Mouse (Mus musculus) adrenal gland, postnatal 4 days (tissue): ENCODE data around the gene Gdf11. TPM values are rescaled to one million over a fixed set of nuclear protein-coding genes. Genes with fewer than 3 reads are reported as not detected.

Experiments used
- total RNA-seq, 2 experiments: library from RNA; stranded (reverse); gene quantifications; 2 replicates each; pipeline ENCODE4 v1.2.3; 2021

The Gdf11 gene
- total RNA-seq, 2 experiments from 2014 or later = 5.1 to 8.9 TPM

Other genes starting within 250 kb of the Gdf11 start
- gene Ikzf4, start 245.7 kb downstream of the Gdf11 start, total RNA-seq = 1 to 10 TPM; 3.8 to 4.1 TPM
- gene Suox, start 217.6 kb downstream of the Gdf11 start, total RNA-seq = 10 to 100 TPM; 18.7 to 22.7 TPM
- 100 to 1,000 TPM; 113 to 115 TPM for gene Rab5b, start 195.5 kb downstream of the Gdf11 start, total RNA-seq
- gene Pmel, start 187.5 kb downstream of the Gdf11 start, total RNA-seq = 1 to 10 TPM; 2.0 to 2.6 TPM
- gene Cdk2, start 186.7 kb downstream of the Gdf11 start, total RNA-seq = 10 to 100 TPM; 46.8 to 50.3 TPM
- gene Dgka, start 146.9 kb downstream of the Gdf11 start, total RNA-seq = 10 to 100 TPM; 10.9 to 11.8 TPM
- gene Pym1, start 143.8 kb downstream of the Gdf11 start, total RNA-seq = 10 to 100 TPM; 39.7 to 40.1 TPM
- gene Mmp19, start 100.8 kb downstream of the Gdf11 start, total RNA-seq = 10 to 100 TPM; 23.8 to 29.2 TPM
- 10 to 100 TPM; 76.6 to 80.8 TPM for gene Dnajc14, start 87.7 kb downstream of the Gdf11 start, total RNA-seq
- 10 to 100 TPM; 18.0 to 19.5 TPM for gene Tmem198b, start 87.3 kb downstream of the Gdf11 start, total RNA-seq
- gene Sarnp, start 74.4 kb downstream of the Gdf11 start, total RNA-seq = 10 to 100 TPM; 52.2 to 64.4 TPM
- gene Ormdl2, start 70.1 kb downstream of the Gdf11 start, total RNA-seq = 10 to 100 TPM; 31.6 to 32.4 TPM
- 100 to 1,000 TPM; 304 to 317 TPM for gene Cd63, start 9.3 kb upstream of the Gdf11 start, total RNA-seq
- gene Rdh5, start 31.2 kb upstream of the Gdf11 start, total RNA-seq = 10 to 100 TPM; 13.5 to 24.2 TPM
- 100 to 1,000 TPM; 158 to 168 TPM for gene Bloc1s1, start 32.3 kb upstream of the Gdf11 start, total RNA-seq
- 10 to 100 TPM; 13.9 to 17.2 TPM for gene Itga7, start 42.1 kb upstream of the Gdf11 start, total RNA-seq
- gene Mettl7b, start 69.3 kb upstream of the Gdf11 start, total RNA-seq = 10 to 100 TPM in 1 of 2 experiments, 1 to 10 TPM in 1; 5.4 to 10.0 TPM
- gene Olfr9, start 97.7 kb upstream of the Gdf11 start, total RNA-seq = not detected
- not detected for gene Olfr763, start 119.1 kb upstream of the Gdf11 start, total RNA-seq
- gene Olfr764-ps1, start 148.2 kb upstream of the Gdf11 start, total RNA-seq = not detected
- not detected for gene Olfr765, start 158.3 kb upstream of the Gdf11 start, total RNA-seq
- gene Olfr766-ps1, start 177.3 kb upstream of the Gdf11 start, total RNA-seq = not detected
- gene Olfr767, start 191.2 kb upstream of the Gdf11 start, total RNA-seq = not detected
- gene Olfr768, start 207.7 kb upstream of the Gdf11 start, total RNA-seq = not detected
- not detected for gene Olfr769, start 226.1 kb upstream of the Gdf11 start, total RNA-seq
- not detected for gene Olfr770, start 247.3 kb upstream of the Gdf11 start, total RNA-seq